Mouse (Mus musculus) neural tube, embryonic 14.5 days (tissue): Measurements from ENCODE around the gene Slc35a3. TPM values are rescaled to one million over a fixed set of nuclear protein-coding genes. Genes with fewer than 3 reads are reported as not detected.

Experiments used
- ATAC-seq: fragments of 200-750 bp; cut with Nextera tagmentation; 2 replicates; pipeline ENCODE4 v1.8.0; 2017; ENCODE audit warnings: low read depth, mild to moderate bottlenecking, moderate TSS enrichment, moderate library complexity
- H3K27ac ChIP-seq: fragments of 300-500 bp; sonication (generic); 2 replicates; pipeline ENCODE4 v1.5.1; 2014; ENCODE audit warnings: low read depth, mild to moderate bottlenecking, control low read depth, low read length, moderate library complexity, mixed read lengths
- H3K27me3 ChIP-seq: fragments of 300-500 bp; sonication (generic); 2 replicates; pipeline ENCODE4 v1.6.1; 2014; ENCODE audit warnings: low read length; ENCODE audit not compliant: control insufficient read depth, insufficient read depth
- H3K36me3 ChIP-seq: fragments of 300-500 bp; sonication (generic); 2 replicates; pipeline ENCODE4 v1.6.1; 2014; ENCODE audit warnings: low read length, mixed read lengths; ENCODE audit not compliant: control insufficient read depth, insufficient read depth
- H3K4me1 ChIP-seq: fragments of 300-500 bp; sonication (generic); 2 replicates; pipeline ENCODE4 v1.6.1; 2014; ENCODE audit warnings: low read length; ENCODE audit not compliant: control insufficient read depth, insufficient read depth
- H3K4me2 ChIP-seq: fragments of 300-500 bp; sonication (generic); 2 replicates; pipeline ENCODE4 v1.6.1; 2014; ENCODE audit warnings: mild to moderate bottlenecking, low read depth, low read length, control low read depth
- H3K4me3 ChIP-seq: fragments of 300-500 bp; sonication (generic); 2 replicates; pipeline ENCODE4 v1.5.1; 2014; ENCODE audit warnings: low read depth, low read length, control low read depth, mixed read lengths
- H3K9ac ChIP-seq: fragments of 300-500 bp; sonication (generic); replicated peaks from 2 replicates; pipeline ENCODE4 v1.6.1; 2014; ENCODE audit warnings: low read depth, mild to moderate bottlenecking, control low read depth, low read length, mixed read lengths
- H3K9me3 ChIP-seq: fragments of 300-500 bp; sonication (generic); 2 replicates; pipeline ENCODE4 v1.6.1; 2016; ENCODE audit warnings: low read length; ENCODE audit not compliant: control insufficient read depth
- WGBS: fragments of 180-500 bp; shearing (Covaris S2); extraction: QIAGEN DNeasy Blood & Tissue Kit; methylation state at CpG from one replicate; pipeline ENCODE4 v1.1.7; 2014; 5-methylcytosine and 5-hydroxymethylcytosine counted together
- polyA plus RNA-seq: library from polyadenylated mRNA; unstranded; fragments of >200 nt; fragmentation: Nextera tagmentation; extraction: Ambion mirVana; gene quantifications from 2 replicates; pipeline ENCODE4 v1.2.1, GENCODE M21; 2014

Gene Slc35a3
- polyA plus RNA-seq, 1 experiment from 2014 or later: 11.7 TPM

- no peak overlapping the region for H3K27ac ChIP-seq
- H3K4me1 ChIP-seq: no peaks in the 10 kb centered on the region
- H3K9me3 ChIP-seq: no peaks in the 10 kb centered on the region
- no peak overlapping the region for H3K4me2 ChIP-seq
- H3K27me3 ChIP-seq: no peaks in the 10 kb centered on the region
- WGBS: 53% methylated on average over 2 of the region's 2 CpGs
- no peak overlapping the region for H3K9ac ChIP-seq
- no peaks in the 10 kb centered on the region for H3K36me3 ChIP-seq
- H3K4me3 ChIP-seq: no peak overlapping the region
- no peak; the same call in 1 of the 2 replicates for ATAC-seq
These were observed 17.0 kb upstream of the Slc35a3 start for GRCm38 (mm10) chr3:116729483-116730174.

- Histone ChIP-seq H3K27me3 (no peaks in the 10 kb centered on the region), H3K27ac (no peak overlapping the region), H3K4me3 (no peak overlapping the region), H3K9ac (no peak overlapping the region), H3K4me2 (no peak overlapping the region), H3K36me3 (no peaks in the 10 kb centered on the region), H3K9me3 (no peaks in the 10 kb centered on the region), H3K4me1 (no peaks in the 10 kb centered on the region)
- ATAC-seq: no peak
- WGBS: 68% methylated on average over 9 of the region's 9 CpGs
These were observed 14.2 kb upstream of the Slc35a3 start for GRCm38 (mm10) chr3:116726807-116727206.

GRCm38 (mm10) chr3:116723496-116724481 lies 11.2 kb upstream of the Slc35a3 start:
- no peak overlapping the region for H3K4me3 ChIP-seq
- H3K27ac ChIP-seq: no peak overlapping the region
- H3K36me3 ChIP-seq: no peaks in the 10 kb centered on the region
- no peak overlapping the region for H3K4me2 ChIP-seq
- H3K9ac ChIP-seq: no peak overlapping the region
- WGBS: 60% methylated on average over 10 of the region's 10 CpGs
- no peaks in the 10 kb centered on the region for H3K9me3 ChIP-seq
- no peak for ATAC-seq
- no peaks in the 10 kb centered on the region for H3K4me1 ChIP-seq
- H3K27me3 ChIP-seq: no peaks in the 10 kb centered on the region

DNA sequence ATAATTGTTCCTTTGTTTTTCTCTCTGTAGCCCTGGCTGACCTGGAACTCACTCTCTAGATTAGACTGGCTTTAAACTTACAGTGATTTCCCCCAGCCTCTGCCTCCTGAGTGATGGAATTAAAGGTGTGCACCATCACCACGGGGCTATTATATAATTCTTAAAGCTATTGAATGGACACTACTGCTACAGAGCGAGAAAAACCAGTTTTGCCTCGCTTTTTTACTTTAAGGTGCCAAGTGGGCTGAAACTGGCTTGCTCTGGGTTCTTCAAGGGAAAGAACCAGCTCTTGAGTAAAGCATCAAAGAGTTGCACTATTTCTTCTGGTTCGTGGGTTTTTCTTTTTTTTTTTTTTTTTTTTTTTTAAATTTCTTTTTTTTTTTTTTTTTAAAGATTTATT lies 10.3 kb upstream of the Slc35a3 start:
- H3K27me3 ChIP-seq: no peaks in the 10 kb centered on the region
- ATAC-seq: no peak
- no peaks in the 10 kb centered on the region for H3K9me3 ChIP-seq
- no peak overlapping the region for H3K4me3 ChIP-seq
- no peaks in the 10 kb centered on the region for H3K36me3 ChIP-seq
- no peak overlapping the region for H3K9ac ChIP-seq
- no peak overlapping the region for H3K4me2 ChIP-seq
- no peaks in the 10 kb centered on the region for H3K4me1 ChIP-seq
- WGBS: 86% methylated on average over 4 of the region's 4 CpGs
- no peak overlapping the region for H3K27ac ChIP-seq

DNA sequence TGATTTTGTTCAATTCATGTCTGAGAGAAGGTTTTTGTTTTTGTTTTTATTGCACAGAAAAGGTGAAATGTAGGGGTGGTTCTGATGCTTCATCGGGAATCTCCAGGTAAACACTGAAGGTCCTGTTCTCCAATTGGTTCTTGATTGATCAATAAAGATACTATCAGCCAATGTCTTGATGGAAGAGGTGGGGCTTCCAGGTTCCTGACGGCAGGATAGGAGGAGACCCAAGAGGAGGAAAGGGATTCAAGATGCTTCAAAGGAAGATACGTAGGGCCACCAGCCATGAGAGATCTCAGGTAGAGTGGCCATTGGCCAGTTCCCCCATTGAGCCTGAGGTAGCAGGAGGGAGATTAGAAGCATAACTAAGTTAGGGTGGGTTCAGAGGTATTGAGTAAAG lies 6.3 kb upstream of the Slc35a3 start:
- H3K4me3 ChIP-seq: no peak overlapping the region

DNA sequence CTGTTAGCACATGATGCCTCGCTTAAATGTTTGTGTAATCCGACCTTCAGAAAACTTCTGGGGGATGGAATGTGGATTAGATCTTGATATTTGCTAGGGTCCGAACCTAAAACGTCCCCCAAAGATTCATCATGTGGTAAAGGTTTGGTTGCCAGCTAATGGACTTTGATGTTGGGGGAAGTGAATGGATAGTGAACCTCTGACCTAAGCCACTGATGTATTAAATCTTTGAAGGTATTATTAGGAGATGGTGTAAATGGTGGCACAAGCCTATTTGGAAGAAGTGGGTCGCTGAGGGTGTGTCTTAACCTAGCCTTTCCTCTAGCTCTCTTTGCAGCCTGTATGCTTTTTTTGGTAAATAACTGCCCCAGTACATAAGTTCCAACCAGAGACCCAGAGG lies 400 bp upstream of the Slc35a3 start:
- H3K27ac ChIP-seq: no peak overlapping the region
- 38% methylated on average over 5 of the region's 5 CpGs for WGBS
- H3K4me1 ChIP-seq: peaks cover 10% of the 10 kb centered on the region; the same call in 1 of the 2 replicates
- no peaks in the 10 kb centered on the region for H3K27me3 ChIP-seq
- no peak overlapping the region for H3K9ac ChIP-seq
- H3K4me2 ChIP-seq: peak overlapping the region; percentile 73
- H3K4me3 ChIP-seq: peak overlapping the region; percentile 93; the same call in 1 of the 2 replicates
- ATAC-seq: no peak
- no peaks in the 10 kb centered on the region for H3K9me3 ChIP-seq
- H3K36me3 ChIP-seq: no peaks in the 10 kb centered on the region

More for the DNA sequence above, 6.3 kb upstream of the Slc35a3 start:
- ATAC-seq: no peak
- H3K27ac ChIP-seq: no peak overlapping the region
- no peaks in the 10 kb centered on the region for H3K36me3 ChIP-seq
- no peaks in the 10 kb centered on the region for H3K9me3 ChIP-seq
- H3K9ac ChIP-seq: no peak overlapping the region
- no peak overlapping the region for H3K4me2 ChIP-seq
- H3K27me3 ChIP-seq: no peaks in the 10 kb centered on the region
- no peaks in the 10 kb centered on the region for H3K4me1 ChIP-seq
- 57% methylated on average over 3 of the region's 3 CpGs for WGBS

DNA sequence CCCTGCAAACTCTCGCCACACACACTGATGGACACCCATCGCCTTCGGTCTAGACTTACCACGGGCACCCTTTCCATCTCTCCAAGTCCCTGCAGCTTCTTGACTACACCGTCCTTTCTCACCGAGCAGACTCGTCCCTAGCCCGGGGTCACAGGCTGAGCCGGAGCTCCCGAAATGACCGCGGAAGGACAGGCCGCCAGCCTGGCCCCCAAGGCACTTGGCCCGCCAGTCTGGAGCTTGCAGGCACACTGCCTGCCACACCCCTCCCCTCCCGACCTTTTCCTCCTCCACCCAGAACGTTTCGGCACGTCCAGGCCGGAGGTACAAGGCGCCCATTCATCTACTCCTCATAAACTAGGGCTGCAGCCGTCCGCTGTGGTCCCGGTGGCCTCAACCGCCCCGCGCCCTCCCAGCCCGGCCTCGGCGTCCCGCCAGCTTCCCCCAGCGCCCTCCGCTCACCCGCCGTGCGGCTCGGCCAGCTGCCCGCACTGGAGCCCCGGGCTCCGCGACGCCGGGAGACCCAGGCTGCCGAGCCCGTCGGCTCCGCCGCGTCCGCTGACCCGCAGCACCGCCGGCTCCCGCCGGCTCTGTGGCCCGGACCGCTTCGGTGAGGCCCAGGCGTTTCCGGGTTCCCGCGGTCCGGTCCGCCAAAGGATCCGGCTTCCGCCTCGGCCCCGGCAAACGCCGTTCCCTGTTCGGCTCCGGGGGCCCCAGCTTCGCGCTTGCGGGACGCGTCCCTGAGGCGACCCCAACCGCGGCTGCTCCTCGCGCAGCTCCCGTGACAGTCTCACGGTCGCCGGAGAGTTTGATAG lies 801 bp downstream of the Slc35a3 start:
- Histone ChIP-seq H3K27ac (0 out of 2 replicates have a peak overlapping the region, but pooled peaks have one; percentile 18), H3K4me3 (peak overlapping the region; percentile 93), H3K27me3 (no peaks in the 10 kb centered on the region), H3K36me3 (no peaks in the 10 kb centered on the region), H3K4me1 (peaks cover 10% of the 10 kb centered on the region; the same call in 1 of the 2 replicates), H3K9ac (peak overlapping the region; percentile 94), H3K4me2 (peak overlapping the region; percentile 73), H3K9me3 (no peaks in the 10 kb centered on the region)
- WGBS: under 1% methylated on average over 81 of the region's 85 CpGs
- peak; percentile 93 for ATAC-seq

GRCm38 (mm10) chr3:116710941-116711340 lies 1.7 kb downstream of the Slc35a3 start:
- Histone ChIP-seq H3K4me3 (peak overlapping the region; percentile 93), H3K36me3 (no peaks in the 10 kb centered on the region), H3K27ac (no peak overlapping the region), H3K27me3 (no peaks in the 10 kb centered on the region), H3K9ac (no peak overlapping the region), H3K4me2 (peak overlapping the region; percentile 73), H3K9me3 (no peaks in the 10 kb centered on the region), H3K4me1 (peaks cover 10% of the 10 kb centered on the region; the same call in 1 of the 2 replicates)
- WGBS: 46% methylated on average over 9 of the region's 9 CpGs
- no peak for ATAC-seq
